Mouse (Mus musculus) heart, embryonic 16.5 days (tissue): ENCODE results near the gene Gnb4. TPM values are rescaled to one million over a fixed set of nuclear protein-coding genes. Genes with fewer than 3 reads are reported as not detected.

Experiments used
- ATAC-seq: fragments of 200-750 bp; cut with Nextera tagmentation; replicated peaks from 2 replicates; pipeline ENCODE4 v1.8.0; 2017; ENCODE audit warnings: moderate number of reproducible peaks; ENCODE audit not compliant: insufficient read depth, low FRiP score; ENCODE audit errors: extremely low read depth
- H3K27ac ChIP-seq: fragments of 300-500 bp; sonication (generic); 2 replicates; pipeline ENCODE4 v1.5.1; 2014; ENCODE audit warnings: mild to moderate bottlenecking, low read length, control low read depth, moderate library complexity
- H3K27me3 ChIP-seq: fragments of 300-500 bp; sonication (generic); 2 replicates; pipeline ENCODE4 v1.6.1; 2014; ENCODE audit warnings: low read length, mixed read lengths; ENCODE audit not compliant: control insufficient read depth, insufficient read depth
- H3K36me3 ChIP-seq: fragments of 300-500 bp; sonication (generic); 2 replicates; pipeline ENCODE4 v1.6.1; 2014; ENCODE audit not compliant: control insufficient read depth, insufficient read depth
- H3K4me1 ChIP-seq: fragments of 300-500 bp; sonication (generic); 2 replicates; pipeline ENCODE4 v1.6.1; 2014; ENCODE audit warnings: low read length, mixed read lengths; ENCODE audit not compliant: control insufficient read depth, insufficient read depth
- H3K4me2 ChIP-seq: fragments of 300-500 bp; sonication (generic); 2 replicates; pipeline ENCODE4 v1.6.1; 2014; ENCODE audit warnings: low read depth, mild to moderate bottlenecking, control low read depth, low read length
- H3K4me3 ChIP-seq: fragments of 300-500 bp; sonication (generic); 2 replicates; pipeline ENCODE4 v1.5.1; 2014; ENCODE audit warnings: mild to moderate bottlenecking, control low read depth, low read length
- H3K9ac ChIP-seq: fragments of 300-500 bp; sonication (generic); 2 replicates; pipeline ENCODE4 v1.6.1; 2014; ENCODE audit warnings: low read length, control low read depth
- H3K9me3 ChIP-seq: fragments of 300-500 bp; sonication (generic); replicated peaks from 2 replicates; pipeline ENCODE4 v1.6.1; 2016; ENCODE audit warnings: low read length; ENCODE audit not compliant: control insufficient read depth
- WGBS: fragments of 180-500 bp; shearing (Covaris S2); extraction: QIAGEN DNeasy Blood & Tissue Kit; methylation state at CpG from one replicate; pipeline ENCODE4 v1.1.7; 2014; 5-methylcytosine and 5-hydroxymethylcytosine counted together
- polyA plus RNA-seq: library from polyadenylated mRNA; unstranded; fragments of >200 nt; fragmentation: Nextera tagmentation; extraction: Ambion mirVana; gene quantifications from 2 replicates; pipeline ENCODE4 v1.2.1, GENCODE M21; 2015

Gene Gnb4
- polyA plus RNA-seq: 56.3 and 61.0 TPM in 2 replicates

GRCm38 (mm10) chr3:32616331-32617052, at the start of gene Gnb4:
Gene Gnb4, minus strand, starts transcription at chr3:32616585.
- Histone ChIP-seq H3K27ac (peak within 1 kb of the TSS; percentile 77), H3K4me3 (peak within 1 kb of the TSS; percentile 81), H3K9me3 (no peaks in the 10 kb centered on the region), H3K9ac (peak within 1 kb of the TSS; percentile 81), H3K4me2 (peak within 1 kb of the TSS; percentile 73), H3K36me3 (no peaks in the 10 kb centered on the region; the same call in 1 of the 2 replicates), H3K4me1 (no peaks in the 10 kb centered on the region), H3K27me3 (no peaks in the 10 kb centered on the region)
- ATAC-seq: peak; percentile 88
- under 1% methylated on average over 78 of the region's 83 CpGs for WGBS

DNA sequence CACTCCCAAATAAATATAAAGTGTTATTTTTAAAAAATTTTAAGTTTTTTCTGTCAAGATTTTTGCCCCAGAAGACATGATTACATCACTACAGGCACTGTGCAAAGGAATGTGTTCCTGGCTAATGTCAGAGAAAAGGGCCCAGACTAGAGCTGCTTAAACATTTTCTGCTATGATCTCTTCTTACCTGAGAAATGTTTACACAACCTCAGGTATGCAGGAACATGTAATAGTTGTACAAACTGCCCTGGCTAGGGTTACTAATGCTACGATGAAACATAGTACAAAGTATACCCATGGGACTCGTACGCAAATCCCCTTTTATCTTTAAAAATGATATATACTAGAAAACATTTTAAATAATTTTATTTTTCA, 45.2 kb upstream of the Gnb4 start:
- no peak for ATAC-seq
- Histone ChIP-seq H3K27ac (no peak overlapping the region), H3K4me3 (no peak overlapping the region), H3K4me1 (peaks cover 8% of the 10 kb centered on the region), H3K27me3 (no peaks in the 10 kb centered on the region), H3K4me2 (no peak overlapping the region), H3K9me3 (0 out of 2 replicates have a peak, but pooled peaks cover 2% of the 10 kb centered on the region), H3K36me3 (no peaks in the 10 kb centered on the region), H3K9ac (no peak overlapping the region)
- WGBS: 85% methylated on average over 3 of the region's 3 CpGs

- Histone ChIP-seq H3K4me3 (no peak overlapping the region), H3K9ac (no peak overlapping the region), H3K27me3 (no peaks in the 10 kb centered on the region), H3K27ac (no peak overlapping the region), H3K36me3 (no peaks in the 10 kb centered on the region), H3K9me3 (0 out of 2 replicates have a peak, but pooled peaks cover 2% of the 10 kb centered on the region), H3K4me1 (peaks cover 8% of the 10 kb centered on the region), H3K4me2 (no peak overlapping the region)
- WGBS: 61% methylated on average over 8 of the region's 8 CpGs
- ATAC-seq: no peak
Measured at GRCm38 (mm10) chr3:32660831-32661555, 44.6 kb upstream of the Gnb4 start.

GRCm38 (mm10) chr3:32660276-32660675, 43.9 kb upstream of the Gnb4 start:
- Histone ChIP-seq H3K27me3 (no peaks in the 10 kb centered on the region), H3K27ac (no peak overlapping the region), H3K4me2 (no peak overlapping the region), H3K9me3 (0 out of 2 replicates have a peak, but pooled peaks cover 2% of the 10 kb centered on the region), H3K9ac (no peak overlapping the region), H3K4me1 (peaks cover 10% of the 10 kb centered on the region), H3K36me3 (no peaks in the 10 kb centered on the region), H3K4me3 (no peak overlapping the region)
- ATAC-seq: no peak
- WGBS: 45% methylated on average over 8 of the region's 8 CpGs

- Histone ChIP-seq H3K4me2 (no peak overlapping the region), H3K4me1 (peaks cover 10% of the 10 kb centered on the region), H3K4me3 (no peak overlapping the region), H3K36me3 (no peaks in the 10 kb centered on the region), H3K27me3 (no peaks in the 10 kb centered on the region), H3K9me3 (0 out of 2 replicates have a peak, but pooled peaks cover 2% of the 10 kb centered on the region), H3K9ac (no peak overlapping the region), H3K27ac (no peak overlapping the region)
- ATAC-seq: no peak
- WGBS: 84% methylated on average over 2 of the region's 2 CpGs
Measured at GRCm38 (mm10) chr3:32659506-32659905, 43.1 kb upstream of the Gnb4 start.

DNA sequence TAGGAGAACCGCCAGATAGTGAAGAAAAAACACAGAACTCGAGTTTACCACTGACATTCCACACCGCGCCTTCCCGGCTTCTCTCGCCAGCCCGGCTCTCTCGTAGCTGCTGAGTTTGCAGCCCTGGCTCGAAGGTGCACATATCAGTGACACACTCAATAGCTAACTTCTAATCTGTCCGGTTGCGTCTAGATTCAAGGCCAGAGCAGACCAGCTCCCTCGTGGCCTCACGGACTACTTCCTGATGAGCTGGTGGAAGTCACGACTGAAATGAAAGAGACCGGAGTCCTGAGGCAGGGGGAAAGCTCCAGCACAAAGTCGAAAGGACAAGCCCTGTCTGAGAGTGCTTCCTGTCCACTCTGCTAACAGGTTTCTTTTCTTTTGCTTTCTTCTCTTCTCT, 42.4 kb upstream of the Gnb4 start:
- peak overlapping the region; percentile 39; the same call in 1 of the 2 replicates for H3K27ac ChIP-seq
- H3K36me3 ChIP-seq: no peaks in the 10 kb centered on the region
- peak overlapping the region; percentile 74 for H3K4me2 ChIP-seq
- H3K9me3 ChIP-seq: 0 out of 2 replicates have a peak, but pooled peaks cover 2% of the 10 kb centered on the region
- peak overlapping the region; percentile 71 for H3K9ac ChIP-seq
- H3K4me1 ChIP-seq: peaks cover 10% of the 10 kb centered on the region
- no peaks in the 10 kb centered on the region for H3K27me3 ChIP-seq
- H3K4me3 ChIP-seq: peak overlapping the region; percentile 54
- peak; percentile 32; the same call in 1 of the 2 replicates for ATAC-seq
- WGBS: 16% methylated on average over 16 of the region's 16 CpGs

DNA sequence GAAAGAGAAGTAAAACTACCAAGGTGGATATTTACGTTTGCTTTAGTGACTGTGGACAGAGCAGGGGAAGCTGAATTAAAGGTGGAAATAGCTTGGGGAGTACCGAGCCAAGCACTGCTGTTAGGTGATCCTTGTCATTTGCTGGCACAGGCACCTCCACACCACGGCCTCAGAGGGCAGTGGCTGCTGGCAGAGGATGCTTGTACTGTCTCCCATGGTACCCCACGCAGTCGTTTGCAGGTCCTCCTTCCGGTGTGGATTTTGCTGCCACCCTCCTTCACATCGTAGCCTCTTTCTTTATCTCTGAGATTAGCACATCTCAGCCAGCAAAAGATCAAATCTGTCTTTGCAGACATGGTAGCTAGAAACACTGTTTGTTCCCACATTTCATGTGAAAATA, 42.0 kb upstream of the Gnb4 start:
- Histone ChIP-seq H3K9ac (peak overlapping the region; percentile 71), H3K27ac (no peak overlapping the region), H3K9me3 (0 out of 2 replicates have a peak, but pooled peaks cover 2% of the 10 kb centered on the region), H3K4me1 (peaks cover 10% of the 10 kb centered on the region), H3K4me2 (peak overlapping the region; percentile 74), H3K27me3 (no peaks in the 10 kb centered on the region), H3K36me3 (no peaks in the 10 kb centered on the region), H3K4me3 (peak overlapping the region; percentile 54)
- WGBS: 42% methylated on average over 7 of the region's 7 CpGs
- ATAC-seq: no peak

- H3K27ac ChIP-seq: no peak overlapping the region
- no peak overlapping the region for H3K9ac ChIP-seq
- 43% methylated on average over 10 of the region's 10 CpGs for WGBS
- H3K36me3 ChIP-seq: no peaks in the 10 kb centered on the region
- H3K4me2 ChIP-seq: no peak overlapping the region
- H3K9me3 ChIP-seq: peaks cover 9% of the 10 kb centered on the region; the same call in 1 of the 2 replicates
- H3K4me3 ChIP-seq: no peak overlapping the region
- peaks cover 10% of the 10 kb centered on the region for H3K4me1 ChIP-seq
- H3K27me3 ChIP-seq: no peaks in the 10 kb centered on the region
- no peak for ATAC-seq
Measured at GRCm38 (mm10) chr3:32656398-32656994, 40.1 kb upstream of the Gnb4 start.
